Mouse (Mus musculus) forelimb bud, embryonic 11.5 days (tissue): ENCODE data around the gene Cbr4.

ENCODE experiments used
- DNase-seq: peaks from one replicate; pipeline ENCODE4 v3.0.0-alpha.2; 2012; ENCODE audit warnings: low read depth, low spot score

Gene Cbr4

GRCm38 (mm10) chr8:61488631-61489030, 1.1 kb downstream of the Cbr4 start:
- DNase-seq, result no peak

GRCm38 (mm10) chr8:61497110-61497509, 9.6 kb downstream of the Cbr4 start:
- no peak for DNase-seq

- no peak for DNase-seq
Observed at GRCm38 (mm10) chr8:61499035-61499434, 11.5 kb downstream of the Cbr4 start.

- DNase-seq, result no peak
Observed at GRCm38 (mm10) chr8:61500914-61501313, 13.4 kb downstream of the Cbr4 start.

- no peak for DNase-seq
Observed at GRCm38 (mm10) chr8:61502277-61502676, 14.7 kb downstream of the Cbr4 start.

- DNase-seq, result no peak
Observed at GRCm38 (mm10) chr8:61515110-61515930, 27.8 kb downstream of the Cbr4 start.

GRCm38 (mm10) chr8:61515931-61516744, 28.6 kb downstream of the Cbr4 start:
- peak; percentile 85 for DNase-seq

GRCm38 (mm10) chr8:61516745-61517501, 29.4 kb downstream of the Cbr4 start:
- no peak for DNase-seq

GRCm38 (mm10) chr8:61517502-61518185, 30.1 kb downstream of the Cbr4 start:
- DNase-seq, result no peak

GRCm38 (mm10) chr8:61522132-61522531, 34.6 kb downstream of the Cbr4 start:
- peak; percentile 20 for DNase-seq

GRCm38 (mm10) chr8:61527037-61527436, 39.5 kb downstream of the Cbr4 start:
- no peak for DNase-seq

- no peak for DNase-seq
Observed at GRCm38 (mm10) chr8:61528197-61528596, 40.7 kb downstream of the Cbr4 start.

- DNase-seq, result no peak
Observed at GRCm38 (mm10) chr8:61528642-61529041, 41.1 kb downstream of the Cbr4 start.

GRCm38 (mm10) chr8:61531944-61532795, 44.6 kb downstream of the Cbr4 start:
- DNase-seq, result no peak

GRCm38 (mm10) chr8:61532831-61533230, 45.3 kb downstream of the Cbr4 start:
- DNase-seq, result no peak

GRCm38 (mm10) chr8:61533356-61533926, 45.9 kb downstream of the Cbr4 start:
- DNase-seq, result no peak

- no peak for DNase-seq
Observed at GRCm38 (mm10) chr8:61535472-61535871, 47.9 kb downstream of the Cbr4 start.

GRCm38 (mm10) chr8:61537471-61537870, 49.9 kb downstream of the Cbr4 start:
- DNase-seq, result no peak

- peak; percentile 90 for DNase-seq
Observed at GRCm38 (mm10) chr8:61539828-61540500, 52.4 kb downstream of the Cbr4 start.

GRCm38 (mm10) chr8:61549585-61549984, 62.1 kb downstream of the Cbr4 start:
- no peak for DNase-seq
